Mouse (Mus musculus): Measurements from ENCODE around the gene Cxcl1. TPM values are rescaled to one million over a fixed set of nuclear protein-coding genes. Genes with fewer than 3 reads are reported as not detected.
A peak's percentile ranks its signal among the peaks of the same experiment; 100 is the strongest.

Cxcl1 gene
- polyA plus RNA-seq, 1 experiment from 2014 or later = 0.21 TPM

DNA sequence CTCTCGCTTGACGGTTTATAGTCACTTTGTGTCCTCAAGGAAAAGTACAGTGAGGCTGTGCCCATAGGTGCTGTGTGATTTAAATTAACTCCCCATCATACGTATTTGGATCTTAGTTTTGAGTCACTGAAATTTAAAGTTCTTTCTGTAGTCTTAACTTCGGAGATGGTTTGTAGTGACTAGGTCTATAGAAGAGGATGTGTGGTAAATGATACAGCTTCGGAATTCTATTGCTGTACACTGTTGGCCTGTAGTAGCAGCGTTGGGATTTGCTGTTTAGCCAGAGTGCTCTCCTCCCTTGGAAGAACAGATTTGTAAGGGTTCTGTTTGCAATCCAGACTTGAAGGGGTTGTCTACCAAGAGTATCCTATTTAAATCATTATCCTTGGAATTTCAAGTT, 40.9 kb downstream of the Cxcl1 start:
- Histone ChIP-seq H3K4me1 (peaks cover 17% of the 10 kb centered on the region), H3K27me3 (replicated peaks) (no peaks in the 10 kb centered on the region), H3K9me3 (replicated peaks) (no peaks in the 10 kb centered on the region), H3K27ac (peak overlapping the region; percentile 86), H3K4me2 (peak overlapping the region; percentile 82), H3K9ac (peak overlapping the region; percentile 85), H3K4me3 (peak overlapping the region; percentile 77), H3K36me3 (peaks cover 6% of the 10 kb centered on the region; the same call in 1 of the 2 replicates)
- ATAC-seq = no peak; the same call in 1 of the 2 replicates
- 25% methylated on average over 6 of the region's 6 CpGs for WGBS (ENCODE audit: insufficient replicate concordance)

DNA sequence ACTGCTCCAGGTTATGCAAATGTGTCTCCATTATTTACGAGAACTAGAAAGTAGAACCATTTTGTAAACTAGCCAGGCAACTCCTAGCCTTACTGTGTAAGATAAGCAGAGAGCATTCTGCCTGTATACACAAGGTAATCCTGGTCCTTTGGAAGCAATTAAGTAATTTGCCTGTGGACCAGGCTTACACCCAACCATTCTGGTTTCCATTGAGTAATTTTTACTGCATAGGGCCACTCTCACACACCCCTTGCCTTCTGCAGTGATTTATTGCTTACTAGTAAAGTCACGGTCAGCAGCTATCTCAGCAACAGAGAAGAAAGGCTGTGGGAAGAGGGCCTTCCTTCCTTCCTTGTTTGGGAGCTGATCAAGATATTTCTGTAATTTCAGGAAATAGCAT, 45.7 kb downstream of the Cxcl1 start:
- no peaks in the 10 kb centered on the region for H3K9me3 ChIP-seq (replicated peaks)
- H3K9ac ChIP-seq = no peak overlapping the region
- no peak overlapping the region for H3K27ac ChIP-seq
- peaks cover 6% of the 10 kb centered on the region; the same call in 1 of the 2 replicates for H3K36me3 ChIP-seq
- H3K4me1 ChIP-seq = peaks cover 7% of the 10 kb centered on the region
- no peaks in the 10 kb centered on the region for H3K27me3 ChIP-seq (replicated peaks)
- no peak for ATAC-seq
- 67% methylated on average over 2 of the region's 2 CpGs for WGBS (ENCODE audit: insufficient replicate concordance)
- no peak overlapping the region for H3K4me2 ChIP-seq
- H3K4me3 ChIP-seq = no peak overlapping the region

Other genes with a start within 250 kb of the Cxcl1 start
- 1.3 and 1.5 TPM in 2 replicates for gene Cxcl5, start 131.9 kb upstream of the Cxcl1 start, polyA plus RNA-seq (2016; fragmentation: Nextera tagmentation; extraction: Ambion mirVana)
- 164 and 174 TPM in 2 replicates for gene Ppbp, start 122.7 kb upstream of the Cxcl1 start, polyA plus RNA-seq (2016; fragmentation: Nextera tagmentation; extraction: Ambion mirVana)
- gene Pf4, start 118.8 kb upstream of the Cxcl1 start, polyA plus RNA-seq (2016; fragmentation: Nextera tagmentation; extraction: Ambion mirVana) = 746 and 863 TPM in 2 replicates
- not detected in 2 replicates for gene Cxcl3, start 105.1 kb upstream of the Cxcl1 start, polyA plus RNA-seq (2016; fragmentation: Nextera tagmentation; extraction: Ambion mirVana)
- not detected in 2 replicates for gene Cxcl15, start 96.7 kb upstream of the Cxcl1 start, polyA plus RNA-seq (2016; fragmentation: Nextera tagmentation; extraction: Ambion mirVana)
- gene Cxcl2, start 12.6 kb downstream of the Cxcl1 start, polyA plus RNA-seq (2016; fragmentation: Nextera tagmentation; extraction: Ambion mirVana) = 0.44 TPM in 1 of 2 replicates, not detected in the other
- gene Mthfd2l, start 39.9 kb downstream of the Cxcl1 start, polyA plus RNA-seq (2016; fragmentation: Nextera tagmentation; extraction: Ambion mirVana) = 11.4 and 13.9 TPM in 2 replicates
- 0.07 TPM in 1 of 2 replicates, not detected in the other for gene Epgn, start 136.2 kb downstream of the Cxcl1 start, polyA plus RNA-seq (2016; fragmentation: Nextera tagmentation; extraction: Ambion mirVana)
- 0.08 and 0.14 TPM in 2 replicates for gene Ereg, start 183.4 kb downstream of the Cxcl1 start, polyA plus RNA-seq (2016; fragmentation: Nextera tagmentation; extraction: Ambion mirVana)
- not detected in 2 replicates for gene Areg, start 248.4 kb downstream of the Cxcl1 start, polyA plus RNA-seq (2016; fragmentation: Nextera tagmentation; extraction: Ambion mirVana)